Mouse (Mus musculus): ENCODE measurements at regions not wholly inside any gene's neighbourhood (a gene's known extent, or its start where the extent isn't known, plus 50 kb on each side); places are given as distances from the start of the nearest gene placed in this dataset.

DNA sequence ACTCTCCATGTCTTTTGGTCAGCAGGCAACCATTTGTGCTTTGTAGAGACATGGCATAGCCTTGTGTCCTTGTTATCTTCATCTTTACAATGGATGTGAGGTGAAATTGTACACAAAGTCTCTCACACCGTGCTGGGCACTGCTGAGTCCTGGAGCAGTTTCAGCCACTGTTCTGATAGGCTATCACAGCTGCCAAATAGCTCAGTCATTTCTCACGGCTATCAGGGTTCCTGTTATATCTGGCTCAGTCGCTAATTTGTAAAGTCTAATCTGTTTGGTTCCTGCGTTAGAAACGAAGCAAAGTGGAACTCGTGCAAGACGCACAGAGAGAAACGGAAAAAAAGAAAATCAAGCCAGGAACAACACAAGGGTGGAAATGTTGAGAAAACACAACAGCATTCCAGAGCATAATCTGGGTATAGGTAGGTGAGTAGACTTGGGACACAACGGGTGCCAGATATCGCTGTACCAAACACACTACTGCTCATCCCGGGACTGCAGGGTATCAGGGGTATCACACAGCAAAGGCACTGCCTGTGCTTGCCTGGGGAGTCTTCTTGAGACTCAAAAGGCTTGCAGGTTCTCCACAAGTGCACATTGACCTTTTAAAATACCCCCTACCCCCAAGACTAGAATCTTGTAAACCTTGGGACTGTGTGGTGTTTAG is 189.7 kb upstream of the Pde3a start:
- ATAC-seq: no peak

DNA sequence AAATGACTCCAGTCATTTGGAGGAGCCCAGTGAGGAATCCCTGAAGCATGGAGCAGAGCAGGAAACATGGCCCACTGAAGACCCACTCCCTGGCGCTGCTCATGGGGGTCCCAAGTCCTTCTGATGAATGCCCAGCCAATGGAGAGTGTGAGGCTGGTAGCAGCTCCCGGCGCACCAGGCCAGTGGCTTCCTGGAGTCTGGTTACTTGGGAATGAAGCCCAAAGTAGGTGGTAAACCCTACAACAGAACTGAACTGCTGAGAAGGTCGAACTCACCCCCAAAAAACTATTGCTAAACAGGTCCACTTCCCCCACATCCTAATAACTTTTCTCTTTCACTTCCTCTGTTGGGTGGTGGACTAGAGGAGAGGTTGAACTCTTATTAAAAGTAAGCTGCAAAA is 183.3 kb upstream of the Pde3a start:
- no peaks in the 10 kb centered on the region for H3K4me1 ChIP-seq (ENCODE audit: insufficient read depth)
- H3K4me3 ChIP-seq (ENCODE audit: low read depth, low read length): no peak overlapping the region
- no peak for DNase-seq
- 60% methylated on average over 4 of the region's 4 CpGs for WGBS (ENCODE audit: insufficient replicate concordance)
- ATAC-seq: no peak
- H3K36me3 ChIP-seq (replicated peaks; ENCODE audit: insufficient read depth, low read length): no peaks in the 10 kb centered on the region
- no peaks in the 10 kb centered on the region for H3K27me3 ChIP-seq (ENCODE audit: insufficient read depth, low read length)
- TF ChIP-seq EP300 (IDR thresholded peaks at IDR 0.05; ENCODE audit: low read depth) (no peak), CTCF (IDR thresholded peaks at IDR 0.05; ENCODE audit: low read depth) (no peak)
- H3K9me3 ChIP-seq (ENCODE audit: low read length): no peaks in the 10 kb centered on the region
- H3K4me2 ChIP-seq (ENCODE audit: low read depth, low read length): no peak overlapping the region
- H3K9ac ChIP-seq (replicated peaks): no peak overlapping the region
- H3K27ac ChIP-seq (ENCODE audit: low read depth): no peak overlapping the region

More for the DNA sequence above, 189.7 kb upstream of the Pde3a start:
- H3K27me3 ChIP-seq (ENCODE audit: insufficient read depth, low read length): no peaks in the 10 kb centered on the region
- 88% methylated on average over 11 of the region's 11 CpGs for WGBS (ENCODE audit: insufficient replicate concordance)
- H3K4me3 ChIP-seq (ENCODE audit: low read depth, low read length): no peak overlapping the region
- no peak for DNase-seq
- H3K4me1 ChIP-seq (ENCODE audit: insufficient read depth): no peaks in the 10 kb centered on the region
- H3K4me2 ChIP-seq (ENCODE audit: low read depth, low read length): no peak overlapping the region
- no peak for TF ChIP-seq CTCF (IDR thresholded peaks at IDR 0.05; ENCODE audit: low read depth)
- no peak for TF ChIP-seq EP300 (IDR thresholded peaks at IDR 0.05; ENCODE audit: low read depth)
- H3K27ac ChIP-seq (ENCODE audit: low read depth): no peak overlapping the region
- no peaks in the 10 kb centered on the region for H3K36me3 ChIP-seq (replicated peaks; ENCODE audit: insufficient read depth, low read length)
- H3K9ac ChIP-seq (replicated peaks): no peak overlapping the region
- H3K9me3 ChIP-seq (ENCODE audit: low read length): 0 out of 2 replicates have a peak, but pooled peaks cover 3% of the 10 kb centered on the region

DNA sequence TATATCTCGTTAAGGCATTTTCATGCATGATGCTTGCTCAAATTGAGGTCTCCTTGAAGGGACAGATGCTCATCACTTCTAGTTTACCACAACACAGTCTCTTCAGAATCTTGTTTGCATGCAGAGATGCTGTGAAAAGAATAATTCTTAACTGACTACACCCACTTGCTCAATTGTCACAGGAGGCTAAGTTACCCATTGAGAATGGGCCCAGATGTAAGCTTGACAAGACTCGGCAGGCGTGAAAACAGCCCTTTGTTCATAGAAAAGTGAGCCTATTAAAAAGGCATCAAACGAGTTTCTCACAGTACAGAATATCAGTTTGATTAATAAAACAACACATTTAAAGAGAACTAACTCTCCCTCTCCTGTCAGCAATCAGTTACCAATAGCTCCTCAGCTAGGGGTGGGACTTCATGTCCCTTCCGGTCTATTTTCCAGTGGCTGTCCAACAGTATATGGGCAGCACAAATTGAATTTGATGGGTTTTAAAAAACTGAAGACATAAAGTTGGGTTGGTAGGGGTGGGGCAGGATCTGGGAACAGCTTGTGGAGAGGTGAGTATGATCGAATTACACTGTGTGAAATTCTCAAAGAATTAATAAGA is 180.1 kb upstream of the Pde3a start:
- no peaks in the 10 kb centered on the region for H3K4me1 ChIP-seq (ENCODE audit: insufficient read depth)
- no peaks in the 10 kb centered on the region for H3K9me3 ChIP-seq (ENCODE audit: low read length)
- H3K27ac ChIP-seq (ENCODE audit: low read depth): no peak overlapping the region
- WGBS (ENCODE audit: insufficient replicate concordance): 80% methylated on average over 6 of the region's 6 CpGs
- H3K27me3 ChIP-seq (ENCODE audit: insufficient read depth, low read length): no peaks in the 10 kb centered on the region
- DNase-seq: no peak
- no peak overlapping the region for H3K9ac ChIP-seq (replicated peaks)
- ATAC-seq: no peak
- no peak overlapping the region for H3K4me3 ChIP-seq (ENCODE audit: low read depth, low read length)
- no peaks in the 10 kb centered on the region for H3K36me3 ChIP-seq (replicated peaks; ENCODE audit: insufficient read depth, low read length)
- TF ChIP-seq EP300 (IDR thresholded peaks at IDR 0.05; ENCODE audit: low read depth) (no peak), CTCF (IDR thresholded peaks at IDR 0.05; ENCODE audit: low read depth) (no peak)
- H3K4me2 ChIP-seq (ENCODE audit: low read depth, low read length): no peak overlapping the region

DNA sequence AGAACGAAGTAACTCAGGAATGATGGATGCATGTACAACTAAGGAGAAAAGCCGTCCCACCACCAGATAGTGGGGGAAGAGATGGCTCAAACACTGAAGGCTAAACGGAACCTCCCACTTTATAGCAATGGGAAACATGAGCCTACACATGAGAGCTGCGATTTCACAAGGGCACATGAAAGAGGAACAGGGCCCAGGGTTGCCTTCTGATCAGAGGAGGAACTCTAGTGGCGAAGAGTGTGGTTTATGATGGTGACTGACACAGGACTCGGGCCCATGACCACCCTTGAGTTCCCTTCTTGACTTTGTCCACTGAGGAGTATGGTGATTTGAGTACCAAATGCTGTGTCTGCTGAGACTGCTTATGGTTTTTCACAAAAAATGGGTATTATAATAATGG is 179.2 kb upstream of the Pde3a start:
- no peaks in the 10 kb centered on the region for H3K4me1 ChIP-seq (ENCODE audit: insufficient read depth)
- no peaks in the 10 kb centered on the region for H3K36me3 ChIP-seq (replicated peaks; ENCODE audit: insufficient read depth, low read length)
- H3K4me2 ChIP-seq (ENCODE audit: low read depth, low read length): no peak overlapping the region
- H3K27ac ChIP-seq (ENCODE audit: low read depth): no peak overlapping the region
- 62% methylated on average over 6 of the region's 6 CpGs for WGBS (ENCODE audit: insufficient replicate concordance)
- H3K27me3 ChIP-seq (ENCODE audit: insufficient read depth, low read length): no peaks in the 10 kb centered on the region
- TF ChIP-seq EP300 (IDR thresholded peaks at IDR 0.05; ENCODE audit: low read depth): no peak
- no peak for TF ChIP-seq CTCF (IDR thresholded peaks at IDR 0.05; ENCODE audit: low read depth)
- H3K4me3 ChIP-seq (ENCODE audit: low read depth, low read length): no peak overlapping the region
- no peaks in the 10 kb centered on the region for H3K9me3 ChIP-seq (ENCODE audit: low read length)
- H3K9ac ChIP-seq (replicated peaks): no peak overlapping the region
- ATAC-seq: peak; percentile 65
- DNase-seq: no peak

DNA sequence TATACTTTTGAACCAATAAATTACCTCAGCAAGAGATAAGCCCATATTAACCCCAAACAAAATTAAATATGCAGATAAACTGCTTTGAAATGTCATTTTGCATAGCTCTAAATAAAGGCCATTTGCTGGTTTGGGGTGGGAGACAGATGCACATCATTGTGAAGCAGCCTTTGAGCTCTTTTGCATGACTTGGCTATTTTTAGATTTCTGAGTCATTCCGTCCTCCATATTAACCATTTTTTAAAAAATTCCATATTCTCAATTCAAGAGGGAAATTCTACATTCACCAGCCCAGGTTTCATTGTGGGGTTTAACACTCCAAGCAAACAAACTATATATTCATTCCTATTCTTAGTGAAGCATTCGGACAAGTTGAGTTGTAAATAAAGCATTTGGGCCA is 177.6 kb upstream of the Pde3a start:
- H3K27me3 ChIP-seq (ENCODE audit: insufficient read depth, low read length): no peaks in the 10 kb centered on the region
- no peak overlapping the region for H3K4me3 ChIP-seq (ENCODE audit: low read depth, low read length)
- H3K4me2 ChIP-seq (ENCODE audit: low read depth, low read length): no peak overlapping the region
- ATAC-seq (no peak), DNase-seq (no peak)
- WGBS (ENCODE audit: insufficient replicate concordance): 79% methylated on average over 2 of the region's 2 CpGs
- no peaks in the 10 kb centered on the region for H3K4me1 ChIP-seq (ENCODE audit: insufficient read depth)
- H3K9me3 ChIP-seq (ENCODE audit: low read length): no peaks in the 10 kb centered on the region
- TF ChIP-seq EP300 (IDR thresholded peaks at IDR 0.05; ENCODE audit: low read depth) (no peak), CTCF (IDR thresholded peaks at IDR 0.05; ENCODE audit: low read depth) (no peak)
- H3K9ac ChIP-seq (replicated peaks): no peak overlapping the region
- no peaks in the 10 kb centered on the region for H3K36me3 ChIP-seq (replicated peaks; ENCODE audit: insufficient read depth, low read length)
- H3K27ac ChIP-seq (ENCODE audit: low read depth): no peak overlapping the region

DNA sequence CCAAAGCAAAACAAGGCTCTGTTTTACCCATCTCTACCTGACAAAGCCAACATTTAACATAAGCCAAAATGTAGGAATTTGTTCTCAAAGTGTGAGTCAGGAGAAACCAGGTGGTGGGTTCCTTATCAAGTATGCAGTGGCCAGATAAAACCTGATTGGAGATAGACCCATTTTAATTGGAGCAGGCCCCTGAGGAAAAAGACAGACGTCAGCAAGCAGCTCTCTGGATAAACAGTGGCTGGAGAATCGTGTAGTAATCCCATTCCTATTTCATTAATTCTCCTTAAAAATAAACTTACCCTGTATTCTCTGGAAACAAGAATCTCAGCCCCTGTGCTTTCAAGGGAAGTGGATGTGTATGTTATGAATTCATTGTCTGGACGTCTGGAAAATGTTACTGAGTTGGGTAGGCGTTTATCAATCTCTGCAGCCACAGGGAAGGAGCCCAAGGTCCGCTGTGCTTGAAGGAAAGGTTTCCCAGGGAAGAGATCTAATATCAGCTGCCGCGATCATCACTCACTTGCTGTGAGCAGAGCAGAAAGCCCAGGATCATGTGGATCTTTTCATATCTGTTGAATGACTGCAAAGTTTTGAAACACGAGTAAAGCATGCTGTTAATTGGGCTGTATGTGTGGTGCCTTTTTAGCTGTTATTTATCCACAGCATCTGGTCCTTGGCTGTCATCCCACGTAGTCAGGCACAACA is 157.8 kb upstream of the Pde3a start:
- DNase-seq: no peak
- Histone ChIP-seq H3K4me1 (ENCODE audit: insufficient read depth) (no peaks in the 10 kb centered on the region), H3K9me3 (ENCODE audit: low read length) (no peaks in the 10 kb centered on the region), H3K4me3 (ENCODE audit: low read depth, low read length) (no peak overlapping the region), H3K27me3 (ENCODE audit: insufficient read depth, low read length) (no peaks in the 10 kb centered on the region), H3K27ac (ENCODE audit: low read depth) (no peak overlapping the region), H3K4me2 (ENCODE audit: low read depth, low read length) (no peak overlapping the region), H3K36me3 (replicated peaks; ENCODE audit: insufficient read depth, low read length) (no peaks in the 10 kb centered on the region), H3K9ac (replicated peaks) (no peak overlapping the region)
- 61% methylated on average over 9 of the region's 9 CpGs for WGBS (ENCODE audit: insufficient replicate concordance)
- TF ChIP-seq EP300 (IDR thresholded peaks at IDR 0.05; ENCODE audit: low read depth) (no peak), CTCF (IDR thresholded peaks at IDR 0.05; ENCODE audit: low read depth) (no peak)
- ATAC-seq: no peak
